Mouse (Mus musculus): ENCODE measurements at regions not wholly inside any gene's neighbourhood (a gene's known extent, or its start where the extent isn't known, plus 50 kb on each side); places are given as distances from the start of the nearest gene placed in this dataset.

- TF ChIP-seq CTCF (IDR thresholded peaks at IDR 0.05) (no peak), EP300 (IDR thresholded peaks at IDR 0.05) (no peak)
Measured at GRCm38 (mm10) chr15:31783081-31783480, 181.4 kb downstream of the Fam173b start.

Data from lung, postnatal 0 days (tissue).